Mouse (Mus musculus) c-Kit-negative CD71-positive TER-119-positive erythroid progenitor cells, embryonic 14.5 days (primary cell): ENCODE results near the gene Zscan4e.
"Not testable (repeated sequence)": the region's sequence is repeated elsewhere in the genome, so short reads cannot be mapped to it uniquely, and the experiment has no call there.

Source experiments
- DNase-seq: peaks from one replicate; pipeline ENCODE4 v3.0.0-alpha.2; 2013; ENCODE audit warnings: low read depth, low spot score

Zscan4e gene

GRCm38 (mm10) chr7:11310582-11310981 is at the start of gene Zscan4e:
Zscan4e (minus strand) TSS chr7:11310682.
- not testable (repeated sequence) for DNase-seq
